Mouse (Mus musculus): ENCODE results near the gene Cnp. TPM values are rescaled to one million over a fixed set of nuclear protein-coding genes. Genes with fewer than 3 reads are reported as not detected.

Cnp gene
- polyA plus RNA-seq, 1 experiment from 2014 or later: 13.8 TPM

DNA sequence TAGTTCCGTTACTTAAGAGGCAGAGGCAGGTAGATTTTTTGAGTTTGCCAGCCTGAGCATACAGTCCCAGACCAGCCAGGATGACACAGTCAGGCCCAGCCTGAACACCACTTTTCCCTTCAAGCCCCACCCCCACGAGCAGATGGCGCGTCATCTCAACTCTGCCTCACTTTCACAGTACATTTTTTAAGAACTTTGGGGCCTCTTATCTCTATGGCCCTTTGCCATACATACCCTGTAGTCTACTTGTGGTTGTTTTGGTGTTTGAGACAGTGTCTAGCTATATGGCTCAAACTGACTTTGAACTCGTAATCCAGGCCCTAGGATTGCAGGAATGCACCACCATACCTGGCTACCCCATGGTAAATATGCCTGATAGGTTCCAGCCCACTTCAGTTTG is 53.4 kb downstream of the Cnp start:
- H3K4me3 ChIP-seq (ENCODE audit: low read depth, low read length): no peak overlapping the region
- 52% methylated on average over 5 of the region's 5 CpGs for WGBS (ENCODE audit: insufficient replicate concordance)
- no peak overlapping the region for H3K4me2 ChIP-seq (ENCODE audit: low read depth, low read length)
- peaks cover 9% of the 10 kb centered on the region for H3K36me3 ChIP-seq (ENCODE audit: control insufficient read depth, insufficient read depth)
- H3K4me1 ChIP-seq (ENCODE audit: control insufficient read depth, low read depth, low read length): peaks cover 21% of the 10 kb centered on the region
- no peaks in the 10 kb centered on the region for H3K27me3 ChIP-seq (ENCODE audit: control insufficient read depth, insufficient read depth, low read depth, low read length)
- no peak for ATAC-seq (ENCODE audit: low read depth)
- no peak overlapping the region for H3K27ac ChIP-seq (ENCODE audit: low read length)
- no peak overlapping the region for H3K9ac ChIP-seq (ENCODE audit: low read depth, low read length)
- no peaks in the 10 kb centered on the region for H3K9me3 ChIP-seq (replicated peaks; ENCODE audit: control insufficient read depth, low read length)

GRCm38 (mm10) chr11:100628862-100629352 is 54.2 kb downstream of the Cnp start:
- no peaks in the 10 kb centered on the region for H3K27me3 ChIP-seq (ENCODE audit: control insufficient read depth, insufficient read depth, low read depth, low read length)
- no peaks in the 10 kb centered on the region for H3K9me3 ChIP-seq (replicated peaks; ENCODE audit: control insufficient read depth, low read length)
- no peak overlapping the region for H3K9ac ChIP-seq (ENCODE audit: low read depth, low read length)
- peaks cover 17% of the 10 kb centered on the region for H3K4me1 ChIP-seq (ENCODE audit: control insufficient read depth, low read depth, low read length)
- H3K4me2 ChIP-seq (ENCODE audit: low read depth, low read length): no peak overlapping the region
- no peak for ATAC-seq (ENCODE audit: low read depth)
- peaks cover 9% of the 10 kb centered on the region for H3K36me3 ChIP-seq (ENCODE audit: control insufficient read depth, insufficient read depth)
- no peak overlapping the region for H3K4me3 ChIP-seq (ENCODE audit: low read depth, low read length)
- 57% methylated on average over 13 of the region's 13 CpGs for WGBS (ENCODE audit: insufficient replicate concordance)
- H3K27ac ChIP-seq (ENCODE audit: low read length): no peak overlapping the region

DNA sequence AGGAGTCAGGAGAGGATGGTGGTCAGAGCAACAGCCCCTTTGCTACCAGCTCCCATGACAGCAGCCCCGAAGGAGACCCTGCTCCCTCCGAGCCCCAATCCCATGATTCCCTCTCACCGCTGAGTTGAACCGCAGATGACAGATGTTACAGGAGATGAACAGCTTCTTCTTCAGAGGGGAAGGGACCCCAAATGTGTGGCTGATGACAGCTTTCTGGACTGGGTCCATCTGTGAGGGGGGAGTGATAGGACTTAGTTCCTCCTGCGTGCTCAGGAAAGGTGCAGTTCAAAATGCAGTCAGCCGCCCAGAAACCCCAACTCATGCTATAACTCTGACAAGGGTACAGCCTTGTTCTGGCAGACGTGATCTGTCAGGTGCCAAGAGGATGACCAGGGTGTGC is 59.8 kb downstream of the Cnp start:
- Histone ChIP-seq H3K4me1 (ENCODE audit: control insufficient read depth, low read depth, low read length) (no peaks in the 10 kb centered on the region), H3K36me3 (ENCODE audit: control insufficient read depth, insufficient read depth) (no peaks in the 10 kb centered on the region), H3K9ac (ENCODE audit: low read depth, low read length) (no peak overlapping the region), H3K9me3 (replicated peaks; ENCODE audit: control insufficient read depth, low read length) (no peaks in the 10 kb centered on the region), H3K4me2 (ENCODE audit: low read depth, low read length) (no peak overlapping the region), H3K4me3 (ENCODE audit: low read depth, low read length) (no peak overlapping the region), H3K27me3 (ENCODE audit: control insufficient read depth, insufficient read depth, low read depth, low read length) (peaks cover 9% of the 10 kb centered on the region), H3K27ac (ENCODE audit: low read length) (no peak overlapping the region)
- ATAC-seq (ENCODE audit: low read depth): no peak
- WGBS (ENCODE audit: insufficient replicate concordance): 49% methylated on average over 7 of the region's 7 CpGs

DNA sequence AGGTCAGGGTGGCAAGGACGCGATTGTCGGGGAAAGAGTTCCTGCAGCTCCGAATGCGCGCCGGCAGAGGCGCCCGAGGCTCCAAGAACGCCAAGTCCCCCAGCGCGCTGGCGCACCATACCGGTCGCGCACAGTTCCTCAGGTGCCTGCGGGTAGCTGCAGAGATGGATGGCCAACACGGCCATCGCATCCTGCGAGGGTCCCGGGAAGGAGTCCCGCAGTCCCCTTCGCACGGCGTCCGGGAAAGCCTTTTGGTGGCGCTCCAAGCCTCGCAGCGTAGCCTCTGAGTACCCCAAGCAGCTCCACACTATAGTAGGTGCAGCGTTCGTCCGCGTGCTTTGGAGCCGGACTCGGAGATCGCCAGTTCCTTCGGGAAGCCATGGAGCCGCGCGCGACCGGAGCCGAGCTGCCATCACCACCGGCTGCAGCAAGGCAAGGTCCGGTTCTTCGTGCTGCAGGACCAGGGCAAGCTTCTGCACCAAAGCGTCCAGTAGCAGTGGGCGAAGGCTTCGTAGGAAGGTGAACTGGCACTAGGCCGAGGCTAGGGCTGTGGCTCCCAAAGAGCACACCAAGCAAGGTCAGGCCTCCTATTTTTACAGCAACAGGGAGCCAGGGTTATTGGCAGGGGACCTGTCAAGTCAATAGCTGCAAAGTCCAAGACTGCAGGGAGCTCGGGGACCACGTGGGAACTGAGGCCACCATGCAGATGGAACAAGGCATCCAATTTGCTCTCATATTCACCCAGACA is 65.6 kb downstream of the Cnp start:
- no peaks in the 10 kb centered on the region for H3K4me1 ChIP-seq (ENCODE audit: control insufficient read depth, low read depth, low read length)
- WGBS (ENCODE audit: insufficient replicate concordance): 7% methylated on average over 52 of the region's 52 CpGs

More for the DNA sequence above, 65.6 kb downstream of the Cnp start:
- Histone ChIP-seq H3K4me3 (ENCODE audit: low read depth, low read length) (0 out of 2 replicates have a peak overlapping the region, but pooled peaks have one; percentile 17), H3K9ac (ENCODE audit: low read depth, low read length) (no peak overlapping the region), H3K27ac (ENCODE audit: low read length) (no peak overlapping the region), H3K9me3 (replicated peaks; ENCODE audit: control insufficient read depth, low read length) (no peaks in the 10 kb centered on the region), H3K27me3 (ENCODE audit: control insufficient read depth, insufficient read depth, low read depth, low read length) (peaks cover 22% of the 10 kb centered on the region), H3K4me2 (ENCODE audit: low read depth, low read length) (peak overlapping the region; percentile 43), H3K36me3 (ENCODE audit: control insufficient read depth, insufficient read depth) (no peaks in the 10 kb centered on the region)
- ATAC-seq (ENCODE audit: low read depth): no peak

Other genes with a start within 250 kb of the Cnp start
- gene Gast, start 240.5 kb upstream of the Cnp start, polyA plus RNA-seq (2015; fragmentation: Nextera tagmentation; extraction: Ambion mirVana): not detected in 2 replicates
- 0.27 and 0.42 TPM in 2 replicates for gene Hap1, start 218.8 kb upstream of the Cnp start, polyA plus RNA-seq (2015; fragmentation: Nextera tagmentation; extraction: Ambion mirVana)
- gene Jup, start 177.1 kb upstream of the Cnp start, polyA plus RNA-seq (2015; fragmentation: Nextera tagmentation; extraction: Ambion mirVana): 15.5 and 17.7 TPM in 2 replicates
- 3.1 and 4.0 TPM in 2 replicates for gene P3h4, start 160.1 kb upstream of the Cnp start, polyA plus RNA-seq (2015; fragmentation: Nextera tagmentation; extraction: Ambion mirVana)
- 7.9 and 8.4 TPM in 2 replicates for gene Fkbp10, start 159.2 kb upstream of the Cnp start, polyA plus RNA-seq (2015; fragmentation: Nextera tagmentation; extraction: Ambion mirVana)
- 14.9 and 16.0 TPM in 2 replicates for gene Nt5c3b, start 133.1 kb upstream of the Cnp start, polyA plus RNA-seq (2015; fragmentation: Nextera tagmentation; extraction: Ambion mirVana)
- 0.07 TPM in 1 of 2 replicates, not detected in the other for gene Klhl10, start 133.0 kb upstream of the Cnp start, polyA plus RNA-seq (2015; fragmentation: Nextera tagmentation; extraction: Ambion mirVana)
- gene Klhl11, start 102.2 kb upstream of the Cnp start, polyA plus RNA-seq (2015; fragmentation: Nextera tagmentation; extraction: Ambion mirVana): 1.7 and 1.9 TPM in 2 replicates
- 114 and 120 TPM in 2 replicates for gene Acly, start 46.9 kb upstream of the Cnp start, polyA plus RNA-seq (2015; fragmentation: Nextera tagmentation; extraction: Ambion mirVana)
- gene Ttc25, start 29.3 kb upstream of the Cnp start, polyA plus RNA-seq (2015; fragmentation: Nextera tagmentation; extraction: Ambion mirVana): 0.06 and 0.11 TPM in 2 replicates
- gene Nkiras2, start 44.3 kb downstream of the Cnp start, polyA plus RNA-seq (2015; fragmentation: Nextera tagmentation; extraction: Ambion mirVana): 18.1 and 19.7 TPM in 2 replicates
- 56.8 and 60.9 TPM in 2 replicates for gene Dnajc7, start 45.3 kb downstream of the Cnp start, polyA plus RNA-seq (2015; fragmentation: Nextera tagmentation; extraction: Ambion mirVana)
- 0.05 TPM in 1 of 2 replicates, not detected in the other for gene Zfp385c, start 117.6 kb downstream of the Cnp start, polyA plus RNA-seq (2015; fragmentation: Nextera tagmentation; extraction: Ambion mirVana)
- 1.9 and 2.2 TPM in 2 replicates for gene Dhx58, start 129.4 kb downstream of the Cnp start, polyA plus RNA-seq (2015; fragmentation: Nextera tagmentation; extraction: Ambion mirVana)
- gene Kat2a, start 137.6 kb downstream of the Cnp start, polyA plus RNA-seq (2015; fragmentation: Nextera tagmentation; extraction: Ambion mirVana): 9.9 and 12.0 TPM in 2 replicates
- 0.24 TPM in 1 of 2 replicates, not detected in the other for gene Hspb9, start 138.9 kb downstream of the Cnp start, polyA plus RNA-seq (2015; fragmentation: Nextera tagmentation; extraction: Ambion mirVana)
- 21.9 and 22.6 TPM in 2 replicates for gene Rab5c, start 163.3 kb downstream of the Cnp start, polyA plus RNA-seq (2015; fragmentation: Nextera tagmentation; extraction: Ambion mirVana)
- not detected in 2 replicates for gene Kcnh4, start 185.0 kb downstream of the Cnp start, polyA plus RNA-seq (2015; fragmentation: Nextera tagmentation; extraction: Ambion mirVana)
- gene Hcrt, start 188.0 kb downstream of the Cnp start, polyA plus RNA-seq (2015; fragmentation: Nextera tagmentation; extraction: Ambion mirVana): not detected in 2 replicates
- gene Ghdc, start 196.1 kb downstream of the Cnp start, polyA plus RNA-seq (2015; fragmentation: Nextera tagmentation; extraction: Ambion mirVana): 1.6 and 2.1 TPM in 2 replicates